Mouse (Mus musculus) C2C12 (cell line): ENCODE results near the gene Sema4d. TPM values are rescaled to one million over a fixed set of nuclear protein-coding genes. Genes with fewer than 3 reads are reported as not detected.

Source experiments
- H3K27me3 ChIP-seq: one replicate; pipeline ENCODE4 v1.6.1; 2011; ENCODE audit not compliant: control insufficient read depth, insufficient read depth, insufficient read length
- H3K36me3 ChIP-seq: one replicate; pipeline ENCODE4 v1.6.1; 2011; ENCODE audit not compliant: control insufficient read depth, insufficient read depth
- H3K4me3 ChIP-seq: one replicate; pipeline ENCODE4 v1.5.1; 2011; ENCODE audit warnings: mild to moderate bottlenecking, control low read depth; ENCODE audit not compliant: poor library complexity, insufficient read depth, severe bottlenecking
- H3K79me2 ChIP-seq: one replicate; pipeline ENCODE4 v1.6.1; 2011; ENCODE audit not compliant: control insufficient read depth, insufficient read depth
- H3K79me3 ChIP-seq: one replicate; pipeline ENCODE4 v1.6.1; 2011; ENCODE audit warnings: low read depth, control low read depth
- H3ac ChIP-seq: one replicate; pipeline ENCODE3; 2011; ENCODE audit warnings: low read depth; ENCODE audit not compliant: control insufficient read depth, insufficient read length
- CEBPB ChIP-seq: IDR thresholded peaks from one replicate; pipeline ENCODE4 v1.6.1; 2011; ENCODE audit warnings: low read depth, mild to moderate bottlenecking, control low read depth, moderate library complexity
- CTCF ChIP-seq: IDR thresholded peaks from one replicate; pipeline ENCODE4 v1.5.1; 2011; ENCODE audit not compliant: control insufficient read depth, insufficient read depth, insufficient read length
- FOSL1 ChIP-seq: IDR thresholded peaks from one replicate; pipeline ENCODE4 v1.8.0; 2011; ENCODE audit warnings: mild to moderate bottlenecking, low read length; ENCODE audit not compliant: poor library complexity, insufficient read depth, severe bottlenecking
- MAX ChIP-seq: IDR thresholded peaks from one replicate; pipeline ENCODE4 v1.6.1; 2011; ENCODE audit warnings: mild to moderate bottlenecking, control low read depth
- MYOD1 ChIP-seq: IDR thresholded peaks from one replicate; pipeline ENCODE4 v1.6.1; 2011; ENCODE audit warnings: low read depth; ENCODE audit not compliant: control insufficient read depth, insufficient read length
- MYOG ChIP-seq: IDR thresholded peaks from one replicate; pipeline ENCODE4 v1.6.1; 2011; ENCODE audit not compliant: control insufficient read depth, insufficient read length; ENCODE audit errors: extremely low read depth
- USF1 ChIP-seq: IDR thresholded peaks from one replicate; pipeline ENCODE4 v1.6.1; 2011; ENCODE audit warnings: low read depth, mild to moderate bottlenecking, control low read depth, moderate library complexity
- polyA plus RNA-seq: library from polyadenylated mRNA; unstranded; fragments of >200 nt; fragmentation: generic; extraction: Trizol; gene quantifications from one replicate; pipeline ENCODE4 v1.2.1, GENCODE M21; 2012; ENCODE audit warnings: missing spikeins

The Sema4d gene
- polyA plus RNA-seq, 1 experiment = 0.20 TPM

DNA sequence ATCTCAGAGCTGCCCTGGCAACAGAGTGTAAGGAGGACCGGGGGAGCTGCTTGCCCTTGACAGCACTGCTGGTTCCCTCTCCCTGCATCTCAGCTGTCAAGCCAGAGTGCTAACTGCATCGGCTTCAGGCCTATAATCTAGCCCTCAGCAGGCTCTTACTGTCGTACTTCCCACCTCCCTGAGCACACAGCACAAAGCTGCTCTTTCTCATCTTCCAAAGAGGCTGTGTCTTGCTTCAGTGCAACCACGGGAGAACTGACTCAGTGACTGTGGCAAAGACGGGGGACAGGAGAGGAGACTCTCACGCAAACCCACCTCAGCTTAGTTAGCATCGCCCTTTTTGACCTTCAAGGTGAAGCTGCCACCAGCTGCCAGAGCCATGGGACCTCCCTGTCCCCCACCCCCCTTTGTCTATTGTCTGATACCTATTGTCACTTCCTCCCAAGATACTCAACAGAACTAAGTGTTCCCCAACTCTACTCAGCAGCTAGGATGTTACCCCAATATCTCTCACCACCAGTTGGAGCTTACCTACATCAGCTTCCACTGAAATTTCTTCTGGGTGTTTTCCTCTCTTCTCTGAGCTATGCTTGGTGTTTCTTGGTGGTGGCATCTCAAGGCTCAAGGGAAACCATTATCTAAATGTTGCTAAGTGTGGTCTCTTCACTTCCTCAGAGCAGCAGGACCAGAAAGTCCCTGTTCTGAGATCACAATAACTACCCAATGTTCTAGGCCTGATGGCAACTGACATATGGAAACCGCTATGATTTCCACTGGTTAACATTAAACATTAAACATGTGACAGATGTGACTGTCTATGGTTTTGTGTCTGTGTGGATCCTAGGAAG, 4.6 kb upstream of the Sema4d start:
- Histone ChIP-seq H3K27me3 (peaks cover 27% of the 10 kb centered on the region), H3K79me3 (no peaks in the 10 kb centered on the region), H3K79me2 (no peaks in the 10 kb centered on the region), H3K36me3 (no peaks in the 10 kb centered on the region), H3ac (no peak overlapping the region), H3K4me3 (no peak overlapping the region)
- TF ChIP-seq CEBPB (no peak), MYOD1 (no peak), FOSL1 (no peak), USF1 (no peak), CTCF (no peak), MAX (no peak), MYOG (no peak)

DNA sequence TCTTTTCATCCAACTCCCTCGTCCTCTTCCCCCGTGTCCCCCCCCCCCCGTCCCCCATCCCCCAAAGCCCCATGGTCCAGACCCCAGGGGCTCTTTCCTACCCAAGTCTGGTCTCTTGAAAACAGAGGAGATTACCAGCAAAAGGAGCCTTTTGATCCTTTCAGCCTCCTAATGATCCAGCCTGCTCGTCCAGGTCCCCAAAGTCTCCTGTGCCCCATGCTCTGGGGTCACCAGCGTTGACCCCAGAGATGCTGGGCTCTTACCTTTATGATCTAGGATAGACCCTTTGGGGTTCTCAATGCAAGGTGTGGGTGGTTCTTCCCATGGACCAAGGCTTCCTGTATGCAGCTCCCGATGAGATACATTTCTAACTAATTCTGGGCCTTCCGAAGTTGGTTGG, 401 bp upstream of the Sema4d start:
- H3K79me2 ChIP-seq = no peaks in the 10 kb centered on the region
- no peak overlapping the region for H3K4me3 ChIP-seq
- no peaks in the 10 kb centered on the region for H3K36me3 ChIP-seq
- no peak overlapping the region for H3ac ChIP-seq
- H3K79me3 ChIP-seq = no peaks in the 10 kb centered on the region
- TF ChIP-seq CTCF (no peak), MYOD1 (no peak), CEBPB (no peak)
- peaks cover 44% of the 10 kb centered on the region for H3K27me3 ChIP-seq

DNA sequence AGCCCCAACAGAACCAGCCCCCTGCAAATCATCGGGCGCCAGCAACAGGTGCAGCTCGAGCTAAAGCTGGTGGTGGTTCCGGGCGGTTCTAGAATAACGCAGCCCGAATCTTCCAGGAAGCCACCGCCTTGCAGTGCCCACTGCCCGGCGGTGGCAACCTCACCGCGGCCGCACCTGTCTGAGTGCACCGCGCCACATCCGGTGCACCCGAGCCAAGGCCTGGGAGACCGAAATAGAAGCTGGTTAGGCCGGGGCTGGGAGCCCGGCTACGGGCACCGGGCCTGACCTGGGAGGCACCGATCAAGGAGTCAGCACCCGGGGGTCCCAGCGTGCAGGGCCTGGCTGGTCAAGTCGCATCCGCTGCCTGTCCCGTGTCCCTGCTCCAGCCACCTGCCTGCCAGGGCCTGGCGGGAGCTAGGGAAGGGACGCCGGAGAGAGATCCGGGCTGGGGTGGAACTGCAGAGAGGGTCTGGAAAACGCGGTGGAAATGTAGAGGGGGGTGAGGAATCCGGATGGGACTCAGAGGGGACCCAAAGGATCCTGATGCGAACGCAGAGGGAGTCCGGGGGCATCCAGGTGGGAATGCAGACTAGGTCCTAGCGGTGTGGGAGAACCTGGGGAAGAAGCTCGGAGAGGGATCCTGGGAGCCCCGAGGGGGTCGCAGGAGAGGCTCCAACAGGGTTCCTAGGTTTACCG, 670 bp downstream of the Sema4d start:
- Histone ChIP-seq H3K79me2 (no peaks in the 10 kb centered on the region), H3K4me3 (no peak overlapping the region), H3ac (no peak overlapping the region), H3K27me3 (peaks cover 40% of the 10 kb centered on the region), H3K36me3 (no peaks in the 10 kb centered on the region), H3K79me3 (no peaks in the 10 kb centered on the region)
- TF ChIP-seq MYOG (no peak), MYOD1 (peak; percentile 18)

DNA sequence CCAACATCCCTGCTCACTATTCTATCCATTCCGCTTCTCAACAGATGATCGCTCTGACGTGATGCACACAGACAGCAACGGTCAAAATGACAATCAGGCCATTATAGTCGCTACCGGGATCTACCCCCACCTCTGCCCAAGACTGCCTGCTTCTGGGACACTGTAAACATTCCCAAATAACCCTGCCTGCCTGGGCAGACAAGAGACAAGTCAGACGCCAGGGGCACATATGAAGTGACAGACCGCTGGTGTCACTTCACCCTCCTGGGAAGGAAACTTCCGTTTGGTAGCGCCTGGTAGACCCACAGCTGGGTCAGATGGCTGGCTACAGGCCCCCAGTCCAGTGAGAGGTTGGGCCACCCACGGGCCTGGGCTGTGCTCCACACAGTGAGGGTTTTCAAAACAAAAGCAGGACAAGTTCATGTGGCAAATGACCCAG, 1.4 kb downstream of the Sema4d start:
- Histone ChIP-seq H3K4me3 (no peak overlapping the region), H3K27me3 (peaks cover 34% of the 10 kb centered on the region), H3K79me3 (no peaks in the 10 kb centered on the region), H3K79me2 (no peaks in the 10 kb centered on the region), H3K36me3 (no peaks in the 10 kb centered on the region), H3ac (no peak overlapping the region)
- TF ChIP-seq MYOG (no peak), CTCF (no peak)

DNA sequence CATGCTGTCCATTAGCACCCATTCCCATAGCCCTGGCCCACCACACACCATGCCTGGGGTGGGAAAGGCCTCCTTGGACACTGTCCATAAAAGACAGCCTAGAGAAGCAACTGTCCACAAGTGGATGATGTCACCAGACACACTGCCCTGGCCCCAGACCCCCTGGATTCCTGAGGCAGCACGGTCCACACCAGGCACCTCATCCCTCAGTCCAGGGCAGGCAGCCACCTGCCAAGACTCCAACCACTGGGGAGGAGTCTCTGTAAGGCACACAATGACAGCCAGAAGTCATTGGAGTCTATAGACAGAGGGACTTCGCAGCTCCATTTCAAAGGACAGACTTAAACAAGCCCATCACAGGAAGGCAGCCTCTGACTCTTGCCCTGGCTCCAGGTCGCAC, 1.9 kb downstream of the Sema4d start:
- Histone ChIP-seq H3ac (no peak overlapping the region), H3K27me3 (peaks cover 34% of the 10 kb centered on the region), H3K79me2 (no peaks in the 10 kb centered on the region), H3K4me3 (no peak overlapping the region), H3K79me3 (no peaks in the 10 kb centered on the region), H3K36me3 (no peaks in the 10 kb centered on the region)
- TF ChIP-seq MAX (no peak), USF1 (no peak), FOSL1 (no peak), CEBPB (no peak), CTCF (no peak)

DNA sequence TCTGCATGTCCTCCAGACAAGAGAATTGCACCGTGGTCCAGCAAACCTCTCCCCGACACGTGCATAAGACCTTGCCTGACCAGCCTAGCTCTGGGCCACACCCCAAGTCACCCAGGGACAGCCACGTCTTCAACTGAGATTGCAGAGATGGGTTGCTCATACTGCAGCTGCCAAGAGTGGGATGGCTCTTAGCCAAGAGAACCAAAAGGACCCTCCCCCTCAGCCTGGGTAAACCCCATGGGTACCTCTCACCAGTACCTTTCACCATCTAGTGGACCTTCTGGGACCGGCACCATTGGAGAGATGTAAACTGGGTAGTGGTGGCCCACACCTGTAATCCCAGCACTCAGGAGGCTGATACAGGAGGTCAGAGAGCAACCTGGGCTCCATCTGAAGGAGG, 2.8 kb downstream of the Sema4d start:
- Histone ChIP-seq H3K4me3 (no peak overlapping the region), H3K36me3 (no peaks in the 10 kb centered on the region), H3K79me3 (no peaks in the 10 kb centered on the region), H3K27me3 (peaks cover 29% of the 10 kb centered on the region), H3K79me2 (no peaks in the 10 kb centered on the region), H3ac (no peak overlapping the region)
- no peak for TF ChIP-seq CTCF
- TF ChIP-seq CEBPB = no peak
- TF ChIP-seq MYOD1 = no peak
